Mouse (Mus musculus) cerebellum, postnatal 36 days (tissue): ENCODE data around the gene Myof.

Experiments
- DNase-seq, 2 experiments: peaks; one replicate each; pipeline ENCODE4 v3.0.0; 2021 to 2022; ENCODE audit warnings: mixed read lengths in 2 of 2

Myof gene

GRCm38 (mm10) chr19:38043281-38043981 lies at the start of gene Myof:
Myof (minus strand) TSS chr19:38043577.
- peak in 1 of 2 experiments; percentile 11 for DNase-seq

DNA sequence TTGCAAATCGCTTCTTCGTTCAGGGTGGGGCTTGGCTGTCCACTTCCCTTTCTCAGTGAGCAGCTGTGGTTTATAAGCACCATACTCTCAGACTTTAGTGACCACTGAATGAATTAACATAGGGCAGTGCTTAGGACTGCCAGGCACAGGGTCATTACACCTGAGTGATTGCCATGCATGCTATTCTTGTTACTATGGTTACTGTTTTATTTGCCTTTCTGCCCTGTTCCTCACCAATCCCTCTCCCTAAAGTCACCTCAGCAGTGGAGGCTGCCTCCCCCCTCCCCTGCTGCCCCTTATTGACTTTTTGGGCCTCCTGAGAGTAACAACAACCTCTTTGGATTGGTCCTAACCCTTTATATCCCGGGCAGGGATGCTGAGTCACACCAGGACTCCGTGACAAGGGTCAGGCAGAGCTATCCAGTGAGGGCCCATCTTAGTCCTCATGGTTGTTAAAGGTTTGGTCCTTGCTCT lies 48.2 kb upstream of the Myof start:
- no peak for DNase-seq

- DNase-seq: no peak
Observed at GRCm38 (mm10) chr19:38089358-38089757, 46.0 kb upstream of the Myof start.

DNA sequence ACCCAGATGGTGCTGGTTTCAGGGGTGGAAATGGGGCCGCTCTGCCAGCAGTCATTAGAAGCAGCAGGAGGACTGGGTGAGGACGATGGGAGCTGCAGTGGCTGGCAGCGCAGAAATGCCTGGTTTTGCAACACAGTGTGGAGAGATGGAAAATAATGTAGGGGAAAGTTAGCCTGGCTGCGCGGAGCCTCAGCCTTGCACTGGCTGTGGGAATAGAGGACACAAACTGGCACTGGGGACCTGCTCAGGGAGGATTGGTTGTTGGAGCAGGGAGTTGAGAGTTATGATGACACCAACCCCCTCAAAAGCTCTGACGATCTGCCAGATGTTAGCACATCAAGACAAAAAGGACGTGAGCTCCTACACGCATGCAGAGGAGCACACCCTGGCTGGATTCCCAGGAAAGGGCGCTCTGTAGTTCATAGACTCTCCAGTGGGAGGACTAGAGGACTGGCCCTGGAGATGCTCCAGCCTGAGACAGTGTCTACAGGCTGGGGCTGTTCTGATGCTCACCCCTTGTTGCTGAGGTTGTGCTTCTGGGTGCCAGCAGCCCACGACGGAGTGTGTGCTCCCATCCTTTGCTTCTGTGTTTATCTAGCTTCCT lies 43.7 kb upstream of the Myof start:
- DNase-seq: no peak

DNA sequence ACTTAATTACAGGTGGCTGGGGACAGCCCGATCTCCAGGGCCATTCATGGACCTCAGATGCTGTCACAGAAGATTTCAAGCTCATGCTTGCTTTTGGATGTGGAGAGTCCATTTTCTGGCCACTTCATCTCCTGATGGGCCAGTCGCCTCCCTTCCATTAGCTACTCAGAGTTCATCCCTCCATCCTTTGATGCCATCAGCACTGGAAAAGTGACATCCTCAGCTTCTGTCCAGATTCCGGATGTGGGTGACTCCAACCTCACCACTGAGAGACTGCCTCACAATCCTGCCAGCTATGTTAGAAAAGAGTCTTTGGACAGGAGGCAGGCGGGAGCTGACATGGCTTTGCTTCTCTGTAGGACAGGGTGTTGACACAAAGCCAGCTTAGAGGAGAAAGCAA lies 42.5 kb upstream of the Myof start:
- DNase-seq: no peak

DNA sequence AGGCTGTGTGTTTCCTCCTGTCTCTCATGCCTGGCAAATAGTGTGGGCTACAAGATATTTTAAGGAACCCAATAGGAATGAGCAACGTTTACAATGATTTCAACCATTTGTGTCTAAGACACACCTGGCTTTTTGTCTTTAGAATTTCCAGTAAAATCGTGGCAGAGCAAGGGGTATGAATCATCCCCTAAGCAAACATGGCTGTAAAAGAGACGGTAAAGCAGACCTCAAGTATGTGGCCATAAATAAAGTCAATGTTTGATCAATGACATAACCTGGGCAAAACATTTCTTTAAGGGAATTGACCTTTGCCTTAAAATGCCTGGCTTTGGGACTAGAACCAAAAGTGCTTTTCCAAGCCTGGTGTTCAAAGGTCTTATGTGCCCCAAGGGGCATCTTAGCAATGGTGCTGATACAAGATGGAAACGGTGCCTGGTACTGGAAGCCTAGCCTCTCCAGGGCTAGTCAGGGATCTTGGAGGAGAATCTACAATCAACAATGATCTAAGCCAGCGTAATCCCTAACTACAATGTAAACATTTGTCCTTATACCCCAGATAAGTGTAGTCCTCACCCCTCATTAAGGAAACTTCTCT lies 39.7 kb upstream of the Myof start:
- DNase-seq: no peak

- DNase-seq: no peak
Observed at GRCm38 (mm10) chr19:38081361-38081760, 38.0 kb upstream of the Myof start.

DNA sequence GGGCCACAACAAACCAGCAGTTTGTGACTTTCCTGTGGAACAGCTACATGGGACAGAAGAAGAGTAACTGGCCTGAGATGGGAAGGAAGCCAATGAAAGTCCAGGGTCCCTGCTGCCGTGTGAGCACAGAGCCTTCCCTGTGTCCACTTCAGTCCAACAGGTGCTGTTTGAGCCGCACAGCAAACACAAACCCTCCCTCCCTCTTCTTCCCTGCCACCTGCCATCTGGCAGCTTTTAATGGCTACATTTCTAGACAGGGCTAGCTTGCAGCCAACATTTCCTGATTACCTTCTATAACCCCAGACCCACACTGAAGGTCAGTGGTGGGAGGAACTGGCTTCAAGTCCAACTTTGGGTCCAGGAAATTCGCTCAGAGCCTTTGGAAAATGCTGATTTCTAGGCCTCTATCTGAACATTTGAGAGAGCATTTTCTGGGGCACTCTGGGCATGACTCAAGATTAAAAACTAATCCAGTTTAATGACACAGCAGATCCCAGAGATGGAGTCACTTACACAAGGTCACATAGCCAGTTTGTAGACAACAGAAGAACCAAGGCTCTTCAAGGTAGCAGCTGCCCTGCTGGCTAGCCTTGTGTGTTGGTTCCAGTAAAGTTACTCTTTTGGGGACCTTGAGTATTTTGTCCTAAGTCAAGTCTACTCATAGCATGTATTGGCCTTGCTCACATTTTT lies 34.6 kb upstream of the Myof start:
- peak; percentile 15 to 19 for DNase-seq

DNA sequence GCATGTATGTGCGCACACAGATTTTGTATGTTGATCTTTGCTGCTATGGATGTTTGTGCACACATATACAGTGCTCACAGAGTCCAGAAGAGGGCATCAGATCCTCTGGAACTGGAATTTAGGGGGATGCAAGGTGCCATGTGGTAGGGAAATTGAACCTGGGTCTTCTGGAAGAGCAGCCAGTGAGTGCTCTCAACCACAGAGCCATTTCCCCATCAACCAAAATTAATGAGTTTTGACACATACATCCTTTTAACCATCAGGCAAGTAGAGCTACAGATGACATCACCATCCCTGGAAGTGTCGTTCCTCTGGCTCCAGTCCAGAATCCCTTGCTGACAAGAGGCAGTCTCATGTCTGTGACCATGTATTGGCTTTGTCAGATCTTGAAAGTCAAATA lies 32.9 kb upstream of the Myof start:
- DNase-seq: peak in 1 of 2 experiments; percentile 6

DNA sequence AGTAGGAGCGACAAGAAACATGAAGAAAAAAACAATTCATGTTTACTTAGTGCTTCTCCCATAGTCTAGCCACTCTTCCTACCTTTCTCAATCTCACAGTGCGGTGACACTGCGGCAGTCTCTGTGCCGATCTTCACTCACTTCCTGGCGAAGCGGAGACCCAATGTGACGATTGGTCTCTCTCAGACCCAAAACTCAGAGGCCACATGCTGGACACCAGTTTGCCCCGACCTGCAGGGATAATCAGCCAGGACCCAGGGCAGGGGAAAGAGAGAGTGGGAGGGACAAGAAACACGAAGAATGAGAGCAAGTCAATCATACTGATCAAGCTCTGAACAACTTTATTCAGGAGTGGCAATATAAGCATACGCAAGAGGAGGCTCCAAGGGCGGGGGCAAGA lies 31.7 kb upstream of the Myof start:
- DNase-seq: no peak

- DNase-seq: no peak
Observed at GRCm38 (mm10) chr19:38073226-38073625, 29.8 kb upstream of the Myof start.

GRCm38 (mm10) chr19:38064051-38064450 lies 20.7 kb upstream of the Myof start:
- DNase-seq: no peak

GRCm38 (mm10) chr19:38063201-38063600 lies 19.8 kb upstream of the Myof start:
- no peak for DNase-seq

DNA sequence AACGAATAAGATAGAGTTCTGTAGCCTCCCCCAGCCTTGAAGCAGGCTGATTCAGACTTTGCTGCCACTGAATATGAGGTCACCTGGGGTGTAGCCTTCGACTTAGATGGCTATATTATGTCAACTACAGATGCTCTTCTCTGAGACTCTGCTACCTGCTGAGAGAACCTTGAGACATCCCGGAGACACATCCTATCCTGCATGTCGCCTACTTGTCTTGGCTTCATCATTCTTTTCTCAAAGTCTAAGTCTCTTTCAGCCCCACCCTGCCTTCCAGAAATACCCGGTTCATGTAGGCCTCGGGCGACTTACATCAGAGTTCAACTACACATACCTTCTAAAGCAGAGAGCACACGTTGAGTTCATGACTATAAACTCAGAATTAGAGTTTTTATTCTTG lies 13.6 kb upstream of the Myof start:
- DNase-seq: no peak

DNA sequence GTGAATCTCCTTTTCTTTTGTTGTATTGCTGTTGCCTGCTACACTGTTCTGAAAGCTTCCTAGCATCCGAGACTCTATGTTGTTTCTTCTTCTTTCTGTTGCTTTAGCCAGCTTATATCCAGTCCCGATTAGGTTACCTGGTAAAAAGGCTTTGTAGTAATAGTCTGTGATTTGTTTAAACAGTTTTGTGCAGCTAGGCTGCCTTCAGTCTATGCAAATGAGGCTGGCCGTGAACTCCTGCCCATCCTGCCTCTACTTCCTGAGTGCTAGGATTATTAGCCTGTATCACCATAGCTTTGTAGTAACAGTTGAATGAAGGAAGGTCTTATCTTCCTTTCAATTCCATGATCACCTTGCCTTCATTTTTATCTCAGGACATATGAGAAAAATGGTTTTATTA lies 12.9 kb upstream of the Myof start:
- DNase-seq: no peak

DNA sequence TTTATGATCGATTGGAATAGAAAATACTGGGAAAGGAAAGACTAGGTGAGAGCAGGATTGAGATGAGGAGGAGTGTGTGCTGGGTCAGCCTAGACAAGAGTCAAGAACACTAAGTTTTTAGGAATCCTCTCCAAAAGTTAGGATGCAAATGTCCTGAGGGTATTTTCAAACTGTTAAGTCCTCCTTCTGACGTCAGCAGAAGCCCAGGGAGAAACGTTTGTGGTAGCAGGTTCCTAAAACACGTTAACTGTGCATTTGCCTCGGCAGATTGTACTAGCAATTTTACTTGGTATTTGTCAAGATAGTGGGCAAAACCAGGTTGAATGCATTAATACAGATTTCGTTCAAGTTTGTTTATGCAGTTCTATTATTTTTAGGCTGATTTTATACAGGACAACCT lies 12.4 kb upstream of the Myof start:
- DNase-seq: no peak

- peak; percentile 91 to 94 for DNase-seq
Observed at GRCm38 (mm10) chr19:38054720-38055192, 11.4 kb upstream of the Myof start, which contains the start of gene Cep55. Cep55 (plus strand) TSS chr19:38055011.

- peak; percentile 69 to 76 for DNase-seq
Observed at GRCm38 (mm10) chr19:38054149-38054719, 10.9 kb upstream of the Myof start.

- DNase-seq: peak; percentile 13 to 38
Observed at GRCm38 (mm10) chr19:38053227-38054041, 10.1 kb upstream of the Myof start.

DNA sequence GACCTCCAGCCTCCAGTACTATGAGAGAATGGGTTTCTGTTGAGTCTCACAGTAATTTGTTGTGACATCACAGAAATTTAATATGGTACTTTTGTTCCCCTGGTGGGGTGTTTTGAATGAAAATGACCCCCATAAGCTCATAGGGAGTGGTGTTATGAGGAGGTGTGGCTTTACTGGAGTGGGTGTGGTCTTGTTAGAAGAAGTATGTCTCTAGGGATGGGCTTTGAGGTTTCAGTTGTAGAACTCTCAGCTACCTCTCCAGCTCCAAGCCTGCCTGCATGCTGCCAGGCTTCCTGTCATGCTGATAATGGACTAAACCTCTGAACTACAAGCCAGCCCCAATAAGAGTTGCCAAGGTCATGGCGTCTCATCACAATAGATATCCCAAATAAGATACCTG lies 6.3 kb upstream of the Myof start:
- no peak for DNase-seq

- DNase-seq: no peak
Observed at GRCm38 (mm10) chr19:38045198-38045597, 1.8 kb upstream of the Myof start.

DNA sequence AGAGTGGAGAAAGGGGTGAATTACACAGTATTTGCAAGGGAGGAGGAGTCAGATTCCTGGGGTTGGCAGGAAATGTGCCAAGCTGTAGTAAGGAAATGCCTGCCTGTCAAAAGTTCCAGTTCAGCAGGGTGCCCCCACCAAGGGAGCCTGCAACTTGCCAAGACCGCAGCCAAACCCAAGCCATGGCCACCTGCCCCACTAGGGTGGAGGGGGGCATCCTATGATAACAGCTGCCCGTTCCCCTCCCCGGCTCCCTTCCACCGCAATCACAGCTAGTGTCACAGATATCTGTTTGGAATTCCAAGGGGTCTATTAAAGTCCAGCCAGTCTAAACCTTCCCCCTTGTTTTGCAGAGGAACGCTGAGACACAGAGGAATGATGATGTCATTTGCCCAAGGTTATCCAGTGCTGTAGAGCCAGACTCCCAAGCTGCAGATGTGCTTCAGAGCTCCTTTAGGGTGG lies 1.1 kb downstream of the Myof start:
- no peak for DNase-seq
